Mouse (Mus musculus) spleen, postnatal 10 days (tissue): ENCODE data around the gene Scn1a.

ENCODE experiments used
- DNase-seq, 2 experiments: peaks; one replicate each; pipeline ENCODE4 v3.0.0; 2021 to 2022; ENCODE audit warnings: low spot score in 2 of 2

The Scn1a gene

DNA sequence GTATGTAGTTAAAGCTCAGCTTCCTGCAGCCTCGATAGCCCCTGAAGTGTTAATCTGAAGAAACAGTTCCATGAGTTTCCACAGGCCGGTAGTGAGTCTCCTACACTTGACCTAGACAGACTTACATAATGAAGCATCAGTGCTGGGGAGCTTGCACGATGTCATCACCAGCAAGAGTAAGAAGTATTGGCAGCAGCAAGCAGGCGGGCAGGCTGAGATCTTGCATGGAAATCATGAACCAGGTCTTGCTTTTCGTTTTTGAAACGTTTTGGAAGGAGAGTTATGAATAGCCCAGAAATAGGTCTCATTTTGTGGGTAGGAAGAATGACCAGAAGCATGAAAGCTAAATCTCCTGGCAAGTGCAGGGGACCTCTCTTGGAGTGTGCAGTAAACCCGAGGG, at the start of gene Scn1a:
Scn1a (minus strand) TSS at position 130 of the 400 bp plus-strand sequence.
- no peak for DNase-seq

DNA sequence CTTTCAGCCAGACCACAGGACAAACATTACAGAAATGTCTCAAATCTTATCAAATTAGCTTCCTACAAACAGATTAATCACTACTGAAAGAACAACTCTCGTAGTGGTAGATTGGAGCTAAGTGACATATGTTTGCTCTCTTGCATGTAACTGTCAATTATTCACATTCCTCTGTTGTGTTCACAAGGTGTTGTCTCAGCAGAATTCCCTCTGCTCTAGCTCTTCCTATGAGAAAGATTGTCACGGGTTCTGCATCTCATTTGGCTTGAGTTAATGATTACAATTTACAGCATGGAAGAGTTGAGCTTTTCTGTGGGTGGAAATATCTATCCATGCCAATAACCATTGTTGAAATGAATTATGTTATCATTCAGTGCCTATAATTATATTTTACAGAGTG, 37.8 kb upstream of the Scn1a start:
- DNase-seq = no peak

DNA sequence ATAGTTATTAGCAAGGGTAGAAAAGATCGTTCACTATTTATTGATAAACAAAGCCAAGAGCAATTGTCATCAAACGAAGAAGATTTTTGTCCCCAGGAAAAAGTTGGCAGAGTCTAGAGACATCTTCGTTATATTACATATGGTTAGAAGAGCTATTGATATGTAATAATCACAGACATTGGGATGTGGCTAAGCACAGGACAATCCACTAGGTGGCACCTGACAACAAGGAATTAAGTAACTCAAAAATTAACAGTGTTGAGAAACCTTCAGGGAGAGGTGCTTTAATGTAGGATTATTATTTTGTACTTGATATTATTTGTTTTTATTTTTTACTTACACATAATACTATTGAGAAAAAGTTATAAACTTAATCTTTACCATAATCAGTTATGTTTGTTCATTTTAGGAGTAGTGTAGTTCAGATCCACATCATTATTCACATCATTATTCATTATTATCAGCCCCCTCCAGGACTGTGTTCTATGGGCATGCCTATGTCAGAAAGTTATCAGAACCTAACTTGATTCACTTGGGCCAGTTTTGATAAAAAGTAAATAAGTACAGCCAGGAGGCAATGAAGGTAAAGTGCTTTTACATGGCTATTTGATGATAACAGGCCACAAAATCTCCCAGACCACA, 32.7 kb upstream of the Scn1a start:
- no peak for DNase-seq

DNA sequence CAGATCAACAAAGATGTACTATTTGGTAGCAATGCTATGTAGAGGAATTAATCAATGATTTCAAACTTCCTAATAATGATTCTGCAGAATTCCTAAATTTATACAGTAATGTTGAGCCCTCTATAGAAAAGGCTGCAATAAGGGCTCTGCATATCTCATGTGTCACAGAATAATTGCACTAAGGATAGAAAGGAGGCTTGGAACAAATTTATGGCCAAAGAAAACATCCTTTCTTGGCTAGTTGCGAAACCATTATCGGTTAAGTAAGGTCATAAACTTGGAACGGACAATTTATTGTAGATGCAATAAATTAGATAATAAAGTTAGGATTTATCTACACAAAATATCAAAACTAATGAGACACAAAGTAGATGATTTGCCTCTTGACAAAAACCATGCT, 24.8 kb upstream of the Scn1a start:
- DNase-seq = no peak

DNA sequence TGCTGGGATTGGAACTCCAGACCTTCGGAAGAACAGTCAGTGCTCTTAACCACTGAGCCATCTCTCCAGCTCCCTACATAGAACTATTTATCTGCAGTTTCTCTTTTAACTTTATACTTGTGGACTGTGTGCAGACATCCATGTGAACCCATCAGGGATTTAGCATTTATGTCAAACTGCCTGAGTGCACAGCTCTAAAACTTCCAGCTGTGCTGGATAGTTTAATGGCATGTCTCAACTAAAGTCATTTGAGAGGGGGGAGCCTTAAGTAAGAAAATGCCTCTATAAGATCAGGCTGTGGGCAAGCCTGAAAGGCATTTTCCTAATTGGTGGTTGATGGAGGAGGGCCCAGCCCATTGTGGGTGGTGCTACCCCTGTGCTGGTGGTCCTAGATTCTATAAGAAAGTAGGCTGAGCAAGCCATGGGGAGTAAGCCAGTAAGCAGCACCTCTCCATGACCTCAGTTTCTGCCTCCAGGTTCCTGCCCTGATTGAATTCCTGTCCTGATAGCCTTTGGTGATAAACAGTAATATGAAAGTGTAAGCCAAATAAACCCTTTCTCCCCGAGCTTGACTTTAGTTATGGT, 24.3 kb upstream of the Scn1a start:
- DNase-seq = no peak

DNA sequence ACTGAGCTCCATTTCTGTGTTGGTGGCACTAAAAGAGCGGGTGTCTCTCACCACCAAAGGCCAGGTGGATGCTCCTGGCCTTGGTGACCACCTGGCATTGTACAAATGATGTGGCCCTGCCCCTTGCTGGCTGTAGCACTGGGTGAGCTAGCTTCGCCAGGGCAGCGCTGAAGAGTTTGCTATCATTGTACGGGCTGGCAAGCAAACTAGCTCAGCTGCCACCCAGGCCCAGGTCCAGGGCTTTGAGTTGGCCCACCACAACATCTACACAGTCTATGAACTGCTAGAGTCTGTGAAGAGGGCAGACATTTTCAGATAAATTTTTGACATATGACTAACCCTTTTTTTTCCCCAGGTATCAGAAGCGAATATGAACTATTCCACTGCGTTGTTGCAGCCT, 23.3 kb upstream of the Scn1a start:
- DNase-seq = no peak

DNA sequence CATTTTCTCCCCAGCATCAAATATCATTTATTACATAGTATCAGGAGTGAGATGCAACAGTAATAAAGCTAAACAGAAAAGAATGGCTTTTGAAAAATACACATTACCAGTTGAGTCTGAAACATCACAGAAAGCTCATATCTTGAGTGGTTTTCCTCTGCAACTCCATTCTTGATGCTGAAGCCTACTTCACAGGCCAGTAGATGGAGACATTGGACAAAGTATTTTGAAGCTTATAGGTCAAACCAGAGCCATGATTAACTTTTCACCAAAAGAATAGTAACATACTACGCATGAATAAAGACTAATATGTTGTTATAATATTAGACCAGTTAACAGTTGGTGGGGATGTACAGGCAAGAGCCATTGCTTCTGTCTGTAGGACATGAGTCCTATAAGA, 21.8 kb upstream of the Scn1a start:
- no peak for DNase-seq

DNA sequence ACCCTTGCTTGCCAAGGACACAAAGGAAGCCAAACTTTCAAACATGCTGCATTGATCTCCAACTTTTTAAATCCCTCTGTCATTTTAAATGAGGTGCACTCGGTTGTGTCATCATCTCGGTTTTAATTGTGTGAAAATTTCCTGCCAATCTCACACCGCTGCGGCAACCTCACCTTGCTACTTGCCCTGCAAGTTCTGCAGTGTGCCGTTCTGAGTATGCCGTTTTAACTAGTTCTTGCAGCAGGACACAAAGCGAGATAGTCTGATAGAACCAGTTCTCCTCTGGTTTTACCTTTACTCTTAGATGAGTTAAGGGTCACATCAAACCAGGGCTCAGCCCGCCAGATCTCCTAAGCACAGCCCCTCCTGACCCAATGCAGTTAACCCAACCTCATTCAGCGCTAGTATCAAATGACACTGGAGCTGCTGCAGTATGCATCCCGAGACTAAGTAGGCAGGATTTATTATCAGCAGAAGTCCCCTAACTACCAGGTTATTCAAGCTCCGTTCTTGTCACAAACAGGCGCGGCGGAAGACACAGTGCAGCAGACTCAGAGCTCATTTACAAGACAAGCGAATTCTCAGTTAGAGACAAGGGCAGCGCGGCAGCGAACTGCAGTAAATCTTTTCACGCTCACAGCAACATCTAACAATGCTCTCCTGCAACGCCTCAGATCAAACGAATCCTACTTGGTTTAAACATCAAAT, 722 bp downstream of the Scn1a start:
- no peak for DNase-seq

DNA sequence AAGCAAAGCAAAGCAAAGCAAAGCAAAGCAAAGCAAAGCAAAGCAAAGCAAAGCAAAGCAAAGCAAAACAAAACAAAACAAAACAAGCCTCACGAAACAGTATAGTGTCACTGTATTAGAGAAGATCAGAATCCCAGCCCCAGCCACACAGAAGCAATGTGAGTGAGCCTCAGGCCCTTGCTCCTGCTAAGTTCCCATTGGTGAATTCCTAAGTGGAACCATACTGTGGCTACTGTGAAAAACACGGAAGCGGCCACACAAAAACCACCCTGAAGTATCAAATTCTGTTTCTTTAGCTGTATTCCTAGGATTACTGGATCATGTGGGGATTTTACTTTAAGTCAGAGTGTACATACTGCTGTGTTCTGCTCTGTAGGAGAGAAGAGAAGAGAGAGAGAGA, 4.4 kb downstream of the Scn1a start:
- DNase-seq = no peak

DNA sequence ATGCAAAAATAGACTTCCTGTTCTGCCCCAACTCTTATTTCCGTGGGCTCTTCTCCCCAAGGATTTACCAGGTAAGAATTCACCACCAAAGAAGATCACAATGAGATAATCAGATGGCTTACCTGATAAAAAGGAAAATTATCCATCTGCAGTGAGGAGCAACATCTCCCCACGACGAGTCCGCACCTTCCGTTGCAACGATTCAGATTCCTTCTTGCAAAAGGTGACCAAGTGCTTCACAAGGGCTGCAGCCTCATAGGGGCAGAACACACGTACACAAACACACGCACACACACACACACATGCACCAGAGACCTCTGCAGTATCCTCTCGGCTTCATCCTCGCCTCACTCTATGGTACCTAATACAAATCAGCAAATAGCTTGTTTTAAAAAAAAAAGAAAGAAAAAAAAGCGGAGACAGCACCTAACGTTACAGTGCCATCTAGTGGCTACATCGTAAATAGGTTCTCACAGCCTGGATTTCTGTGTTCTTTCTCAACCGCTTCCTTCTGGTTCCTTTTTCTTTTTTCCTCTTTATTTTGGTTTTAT, 30.8 kb downstream of the Scn1a start:
- DNase-seq = peak in 1 of 2 experiments; percentile 13

DNA sequence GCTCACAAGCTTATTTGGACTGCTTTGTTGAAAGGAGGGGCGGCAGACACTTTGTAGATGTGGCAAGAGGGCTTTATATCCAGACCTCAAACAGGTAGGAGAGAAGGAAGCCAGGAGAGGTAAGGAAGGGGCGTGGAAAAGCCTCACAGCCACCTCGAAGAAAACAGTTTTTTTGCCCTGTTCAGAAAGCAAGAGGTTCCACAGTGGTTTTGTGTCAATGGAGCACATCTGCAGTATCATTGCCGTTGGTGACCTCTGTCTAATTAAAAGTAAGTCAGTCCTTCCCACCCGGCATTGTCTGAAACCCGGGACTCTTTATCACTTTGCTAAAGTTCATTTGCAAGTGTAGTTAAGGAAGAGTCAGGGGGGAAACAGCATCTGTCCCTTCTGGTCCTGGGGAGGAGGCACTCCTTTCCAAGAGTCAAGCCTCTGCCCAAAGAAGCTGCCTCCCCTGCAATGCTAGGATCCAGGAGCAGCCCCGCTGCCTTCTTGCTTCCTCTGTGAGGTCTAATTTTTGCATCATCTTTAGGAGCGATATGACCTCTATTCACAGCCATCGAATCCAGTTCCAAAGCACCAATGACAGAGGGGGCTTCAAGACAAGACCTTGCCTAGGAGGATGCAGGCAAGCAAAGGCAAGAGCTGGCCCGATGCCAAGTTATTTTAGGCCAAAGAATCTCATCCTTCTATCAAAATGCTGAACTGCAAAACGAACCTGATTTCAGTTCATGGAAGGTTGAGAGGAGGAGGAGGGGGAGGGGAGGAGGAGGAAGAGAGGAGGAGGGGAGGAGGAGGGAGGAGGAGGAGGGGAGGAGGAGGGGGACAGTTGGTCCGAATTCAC, 31.5 kb downstream of the Scn1a start:
- no peak for DNase-seq

DNA sequence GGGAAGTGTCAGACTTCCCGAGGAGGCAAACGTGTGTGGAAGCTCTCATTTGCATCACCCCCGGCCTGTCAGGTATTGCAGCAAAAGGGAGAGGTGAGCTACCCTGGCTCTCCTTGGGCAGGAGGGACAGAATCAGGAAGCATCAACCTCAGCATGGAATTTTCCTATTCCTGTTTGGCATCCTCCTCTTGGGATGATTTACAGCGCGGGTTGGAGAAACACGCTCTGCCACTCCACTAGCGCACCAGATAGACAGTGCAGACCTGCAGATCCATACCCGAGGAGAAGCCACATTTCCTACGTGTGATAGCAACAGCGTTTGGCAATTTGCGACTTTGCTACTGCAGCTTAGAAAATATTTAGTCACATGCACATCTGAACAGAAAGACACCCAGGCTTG, 32.2 kb downstream of the Scn1a start:
- no peak for DNase-seq

DNA sequence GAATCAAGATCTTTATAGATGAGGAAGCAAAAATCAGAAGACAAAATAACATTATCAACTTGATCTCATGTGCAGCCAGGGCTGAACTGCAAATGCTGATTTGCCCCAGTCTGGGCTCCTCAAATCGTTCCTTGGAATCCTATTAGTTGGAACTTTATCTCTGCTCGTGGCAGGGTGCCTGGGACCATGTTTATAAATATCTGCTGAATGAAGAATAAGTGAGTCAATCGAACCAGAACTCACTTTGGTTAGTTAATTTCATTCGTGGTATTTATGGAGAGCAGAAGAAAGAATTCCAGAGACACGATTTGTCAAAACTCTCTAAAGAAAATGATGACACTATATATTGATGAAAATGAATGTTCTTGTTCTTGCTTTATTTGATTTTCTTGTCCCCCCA, 48.1 kb downstream of the Scn1a start:
- no peak for DNase-seq

DNA sequence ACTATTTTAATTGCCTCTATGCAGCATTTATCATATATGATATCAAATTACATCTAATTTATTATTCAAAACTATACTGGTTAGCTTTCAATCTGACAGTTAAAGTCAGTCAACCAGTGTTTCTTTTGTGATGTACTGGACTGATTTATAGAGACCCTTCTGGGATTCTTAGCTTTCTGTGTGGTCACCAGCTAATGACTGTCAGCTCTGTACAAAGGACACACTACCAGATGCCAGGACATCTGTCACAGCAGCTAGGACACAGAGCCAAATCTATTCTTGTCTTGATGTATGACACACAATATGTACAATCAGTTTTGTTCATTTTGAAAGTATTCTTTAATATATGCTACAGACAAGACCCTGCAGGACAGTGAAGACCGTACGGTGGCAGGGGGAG, 72.7 kb downstream of the Scn1a start:
- DNase-seq = no peak

DNA sequence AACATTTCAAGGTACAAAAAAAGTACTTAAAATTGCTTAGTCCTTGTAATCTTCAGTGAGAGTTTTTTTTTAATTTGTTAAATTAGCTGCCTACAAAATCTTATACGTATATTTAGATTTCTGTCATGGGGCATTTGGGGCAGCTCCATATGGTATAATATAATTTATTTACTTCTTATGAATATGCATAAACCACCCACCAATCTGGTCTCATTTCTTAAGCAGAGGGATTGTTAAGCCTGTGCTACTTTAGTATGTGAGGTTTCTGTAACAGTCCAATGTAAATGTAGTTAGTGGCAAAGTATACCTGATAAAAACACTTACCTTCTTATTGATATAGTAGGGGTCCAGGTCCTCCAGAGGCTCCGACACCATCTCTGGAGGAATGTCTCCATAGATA, 90.0 kb downstream of the Scn1a start:
- no peak for DNase-seq

DNA sequence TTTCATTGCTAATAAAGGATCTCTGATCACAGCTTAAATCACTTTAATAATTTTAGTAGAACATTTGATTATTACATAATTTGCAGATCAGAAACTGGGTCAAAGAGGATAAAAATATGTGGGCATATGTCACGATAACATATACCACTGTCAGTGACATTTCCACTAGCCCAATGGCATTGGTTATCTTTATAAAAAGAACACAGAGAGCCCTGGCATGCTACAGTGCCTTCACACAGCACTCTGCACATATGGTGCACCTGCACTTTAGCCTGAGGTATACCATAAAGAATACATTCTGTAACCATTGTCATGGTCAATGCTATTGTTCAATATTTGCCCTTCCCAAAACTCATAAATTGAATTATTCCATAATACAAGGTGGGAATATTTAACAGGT, 94.0 kb downstream of the Scn1a start:
- no peak for DNase-seq

DNA sequence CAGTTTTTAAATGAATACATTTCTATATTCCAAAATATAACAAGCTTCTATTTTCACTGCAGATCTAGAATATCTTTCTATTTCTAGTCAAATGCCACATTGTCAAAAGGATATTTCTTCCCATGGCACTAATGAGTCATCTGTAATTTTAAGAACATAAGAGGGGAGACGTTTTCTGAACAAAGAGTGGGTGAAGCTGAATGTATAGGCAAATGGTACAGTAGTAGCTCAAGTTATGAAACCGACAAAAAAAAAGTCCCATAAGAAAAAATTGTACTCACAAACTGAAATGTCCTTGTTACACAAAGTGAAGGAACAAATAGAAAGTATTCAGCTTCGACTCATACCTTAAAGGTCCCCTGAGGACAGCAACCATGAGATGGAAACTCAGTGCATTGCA, 94.5 kb downstream of the Scn1a start:
- DNase-seq = no peak

DNA sequence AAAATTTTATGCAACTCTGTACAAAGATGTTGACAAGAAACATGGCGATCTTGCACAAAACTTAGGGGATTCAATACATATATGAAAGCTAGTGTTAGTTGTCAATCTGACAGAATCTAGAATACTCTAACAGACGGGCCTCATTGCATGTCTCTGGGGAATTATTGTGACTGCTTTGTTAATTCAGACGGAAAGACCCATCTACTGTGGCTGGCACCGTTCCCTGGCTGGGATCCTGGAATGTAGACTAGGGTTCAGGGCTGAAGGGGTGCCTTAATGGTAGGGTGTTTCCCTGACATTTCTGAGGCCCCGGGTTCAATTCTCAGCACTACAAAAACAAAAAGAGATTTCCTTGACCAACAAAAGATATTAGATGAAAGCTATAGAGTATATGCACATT, 103.2 kb downstream of the Scn1a start:
- no peak for DNase-seq

DNA sequence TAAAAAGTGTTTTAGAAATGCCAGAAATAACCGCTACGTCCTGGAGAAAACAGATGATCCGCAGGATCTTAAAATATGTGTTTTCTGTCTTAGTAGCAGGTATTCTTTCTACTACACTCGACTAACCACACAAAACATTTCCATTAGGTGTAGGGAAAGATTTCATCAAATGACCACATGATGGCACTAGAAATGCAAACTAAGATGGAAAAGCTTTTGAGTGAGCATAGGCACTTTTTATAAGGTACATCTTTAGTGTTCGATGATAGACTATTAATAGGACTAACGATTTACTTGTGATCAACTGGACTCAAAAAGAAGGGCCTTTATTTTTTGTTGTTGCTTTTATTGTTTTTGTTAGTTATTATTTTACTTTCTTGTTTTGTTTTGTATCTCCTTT, 104.2 kb downstream of the Scn1a start:
- DNase-seq = no peak

DNA sequence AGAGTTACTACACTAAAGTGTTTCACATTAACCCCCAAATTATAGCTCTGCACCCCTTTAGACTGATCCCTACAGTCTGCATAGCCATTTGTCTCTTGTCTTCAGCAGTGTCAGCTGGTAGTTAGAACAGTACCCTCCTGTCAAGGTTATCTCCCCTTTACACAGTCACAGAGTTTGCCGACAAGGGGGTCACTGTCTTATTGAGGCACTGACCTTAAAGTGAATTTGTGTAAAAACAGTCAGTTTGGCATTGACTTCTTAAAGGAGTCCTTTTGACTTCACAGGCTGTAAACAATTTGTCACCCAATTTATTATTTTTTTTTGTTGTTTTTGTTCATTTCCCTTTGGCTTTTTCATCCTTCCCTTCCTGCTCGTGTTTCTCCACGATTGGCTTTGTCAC, 168.1 kb downstream of the Scn1a start:
- no peak for DNase-seq

DNA sequence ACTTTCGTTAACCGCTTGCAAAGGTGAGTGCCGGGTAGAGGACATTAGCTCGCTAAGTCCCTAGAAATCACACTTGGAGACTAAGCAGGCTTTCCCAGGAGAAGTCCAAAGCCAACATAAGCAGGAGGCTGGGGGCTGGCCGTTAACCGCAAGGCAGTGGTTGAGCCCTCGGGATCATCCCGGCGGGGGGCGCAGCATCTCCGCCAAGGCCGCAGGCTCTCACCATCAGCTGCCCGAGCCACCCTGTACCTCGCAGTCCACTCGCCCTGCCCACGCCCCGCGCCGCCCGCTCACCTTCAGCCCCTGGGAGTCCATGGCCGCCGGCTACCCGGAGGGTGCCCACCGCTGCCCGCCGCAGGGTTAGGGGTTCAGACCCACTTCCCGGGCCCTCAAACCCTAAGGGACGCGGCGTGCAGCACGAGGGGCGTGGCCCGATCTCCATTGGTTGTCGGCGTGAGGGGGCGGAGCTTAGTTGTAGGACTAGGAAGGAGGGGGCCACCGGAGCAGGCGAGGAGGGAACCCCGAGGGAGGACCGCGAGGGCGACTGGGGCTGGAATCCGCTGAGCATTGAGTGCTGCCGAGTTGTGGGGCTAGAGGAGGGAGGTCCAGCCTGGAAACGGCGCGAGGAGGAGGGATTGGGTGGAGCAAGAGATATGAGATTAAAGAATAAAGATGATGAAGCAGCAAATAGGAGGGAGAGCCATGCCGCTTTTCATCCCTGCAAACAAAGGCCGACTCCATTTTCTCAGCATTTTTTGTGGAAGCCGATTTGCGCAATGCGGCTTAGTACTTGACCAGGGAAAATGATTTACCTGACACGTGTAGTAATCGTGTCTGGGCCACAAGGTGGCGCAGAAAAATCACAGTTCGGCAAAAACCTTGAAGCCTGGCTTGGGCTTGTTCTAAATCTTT, 184.2 kb downstream of the Scn1a start, which contains the start of gene Ttc21b:
Ttc21b (minus strand) TSS at position 398 of the 912 bp plus-strand sequence.
- peak; percentile 65 to 88 for DNase-seq
